Mouse (Mus musculus) thymus, adult 2 months (tissue): ENCODE results near the gene Hectd3. TPM values are rescaled to one million over a fixed set of nuclear protein-coding genes. Genes with fewer than 3 reads are reported as not detected.

Experiments
- DNase-seq: peaks from one replicate; pipeline ENCODE4 v3.0.0; 2021
- H3K27ac ChIP-seq: fragments of 200-500 bp; 2 replicates; pipeline ENCODE4 v1.5.1; 2012; ENCODE audit warnings: low read length, control low read depth; ENCODE audit not compliant: control insufficient read depth, insufficient read depth
- H3K27me3 ChIP-seq: fragments of 200-500 bp; 2 replicates; pipeline ENCODE4 v1.6.1; 2012; ENCODE audit warnings: mild to moderate bottlenecking, low read length, moderate library complexity, mixed read lengths; ENCODE audit not compliant: control insufficient read depth, insufficient read depth
- H3K36me3 ChIP-seq: fragments of 200-500 bp; 2 replicates; pipeline ENCODE4 v1.6.1; 2012; ENCODE audit warnings: mild to moderate bottlenecking, low read length, moderate library complexity; ENCODE audit not compliant: control insufficient read depth, insufficient read depth
- H3K4me1 ChIP-seq: fragments of 200-500 bp; replicated peaks from 2 replicates; pipeline ENCODE4 v1.6.1; 2012; ENCODE audit warnings: low read length; ENCODE audit not compliant: control insufficient read depth, insufficient read depth
- H3K4me3 ChIP-seq: fragments of 200-500 bp; 2 replicates; pipeline ENCODE4 v1.5.1; 2012; ENCODE audit warnings: mild to moderate bottlenecking, low read length, control low read depth, moderate library complexity; ENCODE audit not compliant: control insufficient read depth, insufficient read depth
- CTCF ChIP-seq: fragments of 200-500 bp; IDR thresholded peaks from 2 replicates; pipeline ENCODE4 v1.5.1; 2012; ENCODE audit warnings: mild to moderate bottlenecking, control low read depth, low read length, moderate library complexity, borderline replicate concordance; ENCODE audit not compliant: control insufficient read depth, poor library complexity, insufficient read depth; ENCODE audit errors: extremely low read depth
- POLR2A ChIP-seq: fragments of 200-500 bp; IDR thresholded peaks from 2 replicates; pipeline ENCODE4 v1.6.1; 2012; ENCODE audit warnings: mild to moderate bottlenecking, low read length, control low read depth, moderate library complexity; ENCODE audit not compliant: control insufficient read depth, poor library complexity, insufficient read depth; ENCODE audit errors: extremely low read depth
- WGBS: fragments of 180-500 bp; shearing (Covaris S2); methylation state at CpG from one replicate; pipeline ENCODE4 v1.1.7; 2018; 5-methylcytosine and 5-hydroxymethylcytosine counted together
- polyA plus RNA-seq: library from polyadenylated mRNA; depleted of rRNA; stranded (reverse); fragments of >200 nt; gene quantifications from 2 replicates; pipeline ENCODE4 v1.2.3, GENCODE M21; 2012; rRNA removed

Hectd3 gene
- polyA plus RNA-seq, 1 experiment: 113 TPM

DNA sequence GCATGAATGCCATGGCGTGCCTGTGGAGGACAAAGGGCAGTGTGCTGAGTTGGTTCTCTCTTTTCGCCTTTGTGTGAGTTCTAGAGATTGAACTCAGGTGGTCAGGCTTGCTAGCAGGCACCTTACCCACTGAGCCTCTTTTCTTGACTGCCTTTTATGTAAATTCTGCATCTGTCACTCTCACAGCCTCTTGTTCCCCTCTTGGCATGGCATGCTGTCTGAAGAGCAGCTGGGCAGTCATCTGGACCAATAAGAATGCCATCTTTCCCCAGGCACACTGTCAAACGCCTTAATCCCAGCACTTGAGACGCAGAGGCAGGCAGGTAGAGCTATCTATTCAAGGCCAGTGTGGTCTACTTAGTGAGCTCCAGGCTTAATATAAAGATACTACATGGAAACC, 58.8 kb downstream of the Hectd3 start:
- WGBS: 96% methylated on average over 4 of the region's 4 CpGs

More for the DNA sequence above, 58.8 kb downstream of the Hectd3 start:
- TF ChIP-seq POLR2A: no peak
- TF ChIP-seq CTCF: no peak
- H3K4me3 ChIP-seq: no peak overlapping the region
- no peak for DNase-seq
- H3K4me1 ChIP-seq: no peaks in the 10 kb centered on the region
- no peak overlapping the region for H3K27ac ChIP-seq
- H3K27me3 ChIP-seq: no peaks in the 10 kb centered on the region
- H3K36me3 ChIP-seq: no peaks in the 10 kb centered on the region

Other genes with a start within 250 kb of the Hectd3 start
- 42.8 and 44.8 TPM in 2 replicates for gene Toe1, start 187.7 kb upstream of the Hectd3 start, polyA plus RNA-seq
- gene Mutyh, start 187.6 kb upstream of the Hectd3 start, polyA plus RNA-seq: 31.6 and 32.0 TPM in 2 replicates
- gene Hpdl, start 173.6 kb upstream of the Hectd3 start, polyA plus RNA-seq: 0.58 and 0.73 TPM in 2 replicates
- gene Zswim5, start 117.9 kb upstream of the Hectd3 start, polyA plus RNA-seq: 0.20 and 0.22 TPM in 2 replicates
- gene Urod, start 904 bp upstream of the Hectd3 start, polyA plus RNA-seq: 88.5 and 100 TPM in 2 replicates
- 5.4 and 6.1 TPM in 2 replicates for gene Eif2b3, start 24.1 kb downstream of the Hectd3 start, polyA plus RNA-seq
- 0.89 and 0.92 TPM in 2 replicates for gene Ptch2, start 100.8 kb downstream of the Hectd3 start, polyA plus RNA-seq
- 18.6 and 20.3 TPM in 2 replicates for gene Btbd19, start 130.4 kb downstream of the Hectd3 start, polyA plus RNA-seq
- 1.1 and 2.0 TPM in 2 replicates for gene Tctex1d4, start 131.5 kb downstream of the Hectd3 start, polyA plus RNA-seq
- gene Plk3, start 138.6 kb downstream of the Hectd3 start, polyA plus RNA-seq: 18.0 and 21.4 TPM in 2 replicates
- 698 and 732 TPM in 2 replicates for gene Rps8, start 160.9 kb downstream of the Hectd3 start, polyA plus RNA-seq
- gene Kif2c, start 187.3 kb downstream of the Hectd3 start, polyA plus RNA-seq: 16.5 and 21.8 TPM in 2 replicates